Mouse (Mus musculus) limb, embryonic 11.5 days (tissue): ENCODE data around the gene Ldhc. TPM values are rescaled to one million over a fixed set of nuclear protein-coding genes. Genes with fewer than 3 reads are reported as not detected.

Experiments used
- ATAC-seq: fragments of 200-750 bp; cut with Nextera tagmentation; 2 replicates; pipeline ENCODE4 v1.8.0; 2017; ENCODE audit warnings: low read depth; ENCODE audit not compliant: insufficient number of reproducible peaks, low FRiP score, low TSS enrichment
- DNase-seq: peaks from one replicate; pipeline ENCODE4 v3.0.0-alpha.2; 2015; ENCODE audit warnings: low spot score
- H3K27ac ChIP-seq: fragments of 300-500 bp; sonication (generic); replicated peaks from 2 replicates; pipeline ENCODE4 v1.5.1; 2014; ENCODE audit warnings: low read depth, mild to moderate bottlenecking, low read length
- H3K27me3 ChIP-seq: fragments of 300-500 bp; sonication (generic); 2 replicates; pipeline ENCODE4 v1.6.1; 2014; ENCODE audit warnings: mild to moderate bottlenecking, low read length, mixed read lengths; ENCODE audit not compliant: control insufficient read depth, insufficient read depth
- H3K36me3 ChIP-seq: fragments of 300-500 bp; sonication (generic); 2 replicates; pipeline ENCODE4 v1.6.1; 2014; ENCODE audit warnings: mild to moderate bottlenecking, low read length, moderate library complexity, mixed read lengths; ENCODE audit not compliant: control insufficient read depth, insufficient read depth
- H3K4me1 ChIP-seq: fragments of 300-500 bp; sonication (generic); 2 replicates; pipeline ENCODE4 v1.6.1; 2014; ENCODE audit warnings: low read length, mixed read lengths; ENCODE audit not compliant: control insufficient read depth, insufficient read depth
- H3K4me2 ChIP-seq: fragments of 300-500 bp; sonication (generic); 2 replicates; pipeline ENCODE4 v1.6.1; 2014; ENCODE audit warnings: low read depth, mild to moderate bottlenecking, moderate library complexity; ENCODE audit not compliant: severe bottlenecking
- H3K4me3 ChIP-seq: fragments of 300-500 bp; sonication (generic); 2 replicates; pipeline ENCODE4 v1.5.1; 2014; ENCODE audit warnings: low read depth, low read length
- H3K9ac ChIP-seq: fragments of 300-500 bp; sonication (generic); 2 replicates; pipeline ENCODE4 v1.6.1; 2014; ENCODE audit warnings: mild to moderate bottlenecking, low read length
- H3K9me3 ChIP-seq: fragments of 300-500 bp; sonication (generic); 2 replicates; pipeline ENCODE4 v1.6.1; 2016; ENCODE audit warnings: low read length; ENCODE audit not compliant: control insufficient read depth
- WGBS: fragments of 180-500 bp; shearing (Covaris S2); extraction: QIAGEN DNeasy Blood & Tissue Kit; methylation state at CpG from one replicate; pipeline ENCODE4 v1.1.7; 2014; 5-methylcytosine and 5-hydroxymethylcytosine counted together
- polyA plus RNA-seq: library from polyadenylated mRNA; unstranded; fragments of >200 nt; fragmentation: Nextera tagmentation; extraction: Ambion mirVana; gene quantifications from 2 replicates; pipeline ENCODE4 v1.2.1, GENCODE M21; 2014

Ldhc gene
- polyA plus RNA-seq, 1 experiment from 2014 or later: 0.19 TPM

GRCm38 (mm10) chr7:46846486-46847244, 14.3 kb upstream of the Ldhc start:
- peak overlapping the region; percentile 84 for H3K9ac ChIP-seq
- peak overlapping the region; percentile 85 for H3K27ac ChIP-seq
- WGBS: 2% methylated on average over 28 of the region's 28 CpGs
- H3K9me3 ChIP-seq: no peaks in the 10 kb centered on the region
- DNase-seq (peak; percentile 78), ATAC-seq (0 out of 2 replicates have a peak, but pooled peaks have one; percentile 33)
- peak overlapping the region; percentile 74 for H3K4me3 ChIP-seq
- peaks cover 27% of the 10 kb centered on the region for H3K36me3 ChIP-seq
- peaks cover 4% of the 10 kb centered on the region for H3K4me1 ChIP-seq
- no peaks in the 10 kb centered on the region for H3K27me3 ChIP-seq
- H3K4me2 ChIP-seq: peak overlapping the region; percentile 70

DNA sequence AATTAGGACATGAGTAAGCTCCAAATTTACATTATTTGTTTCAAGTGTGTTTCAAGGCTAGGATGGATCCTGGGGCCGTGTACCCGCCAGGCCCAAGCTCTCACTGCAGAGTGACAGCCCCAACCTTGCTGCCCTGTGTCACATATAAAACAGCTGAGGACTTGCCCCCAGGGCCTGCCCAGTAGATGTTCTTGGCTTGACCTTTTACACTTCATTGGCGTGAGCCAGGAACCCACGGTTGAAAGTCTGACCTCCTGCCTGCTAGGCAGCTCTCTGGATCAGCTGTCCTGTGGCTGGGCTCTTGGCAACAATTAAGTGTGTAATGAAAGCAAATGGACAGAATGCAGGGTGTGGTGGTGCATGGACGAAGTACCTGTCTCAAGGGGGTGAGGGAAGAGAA, 11.7 kb upstream of the Ldhc start:
- WGBS: 82% methylated on average over 5 of the region's 5 CpGs
- Histone ChIP-seq H3K27me3 (no peaks in the 10 kb centered on the region), H3K9me3 (no peaks in the 10 kb centered on the region)

DNA sequence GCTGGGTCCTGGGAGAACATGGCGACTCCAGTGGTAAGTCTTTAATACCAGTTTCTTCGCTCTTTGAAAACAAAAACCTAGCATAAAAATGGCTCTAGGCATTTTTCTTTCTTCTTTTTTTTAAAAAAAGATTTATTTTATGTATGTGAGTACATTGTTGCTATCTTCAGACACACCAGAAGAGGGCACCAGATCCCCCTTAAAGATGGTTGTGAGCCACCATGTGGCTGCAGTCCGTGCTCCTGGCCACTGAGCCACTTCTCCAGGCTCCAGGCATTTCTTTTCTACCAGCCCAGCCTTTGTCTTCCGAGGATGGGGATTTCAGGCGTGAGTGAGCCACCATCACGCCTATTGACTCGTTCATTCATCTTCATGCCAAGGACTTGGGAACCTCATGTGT, 10.0 kb upstream of the Ldhc start:
- ATAC-seq (no peak), DNase-seq (no peak)
- Histone ChIP-seq H3K9me3 (no peaks in the 10 kb centered on the region), H3K27ac (no peak overlapping the region), H3K4me2 (no peak overlapping the region), H3K36me3 (peaks cover 56% of the 10 kb centered on the region), H3K27me3 (no peaks in the 10 kb centered on the region), H3K9ac (no peak overlapping the region), H3K4me1 (no peaks in the 10 kb centered on the region), H3K4me3 (no peak overlapping the region)
- WGBS: 89% methylated on average over 7 of the region's 7 CpGs

More for the DNA sequence above, 11.7 kb upstream of the Ldhc start:
- peaks cover 46% of the 10 kb centered on the region for H3K36me3 ChIP-seq
- peaks cover 4% of the 10 kb centered on the region for H3K4me1 ChIP-seq
- H3K9ac ChIP-seq: no peak overlapping the region
- no peak for ATAC-seq
- H3K4me2 ChIP-seq: no peak overlapping the region
- no peak overlapping the region for H3K4me3 ChIP-seq
- H3K27ac ChIP-seq: no peak overlapping the region
- DNase-seq: no peak

GRCm38 (mm10) chr7:46852666-46853065, 8.3 kb upstream of the Ldhc start:
- Histone ChIP-seq H3K4me1 (no peaks in the 10 kb centered on the region), H3K4me3 (no peak overlapping the region), H3K4me2 (no peak overlapping the region), H3K9ac (no peak overlapping the region), H3K36me3 (peaks cover 55% of the 10 kb centered on the region), H3K27me3 (no peaks in the 10 kb centered on the region), H3K9me3 (no peaks in the 10 kb centered on the region), H3K27ac (no peak overlapping the region)
- DNase-seq (no peak), ATAC-seq (no peak)
- 86% methylated on average over 1 of the region's 1 CpGs for WGBS

- Histone ChIP-seq H3K27ac (no peak overlapping the region), H3K27me3 (no peaks in the 10 kb centered on the region), H3K9me3 (no peaks in the 10 kb centered on the region), H3K4me1 (no peaks in the 10 kb centered on the region), H3K9ac (no peak overlapping the region), H3K36me3 (peaks cover 53% of the 10 kb centered on the region), H3K4me2 (no peak overlapping the region), H3K4me3 (no peak overlapping the region)
- WGBS: 89% methylated on average over 9 of the region's 9 CpGs
- no peak for DNase-seq
- ATAC-seq: no peak
Measured at GRCm38 (mm10) chr7:46853365-46853764, 7.6 kb upstream of the Ldhc start.

- ATAC-seq: no peak
- WGBS: 72% methylated on average over 7 of the region's 7 CpGs
- Histone ChIP-seq H3K4me1 (no peaks in the 10 kb centered on the region), H3K9ac (no peak overlapping the region), H3K4me2 (no peak overlapping the region), H3K36me3 (peaks cover 36% of the 10 kb centered on the region), H3K27ac (no peak overlapping the region), H3K9me3 (no peaks in the 10 kb centered on the region), H3K4me3 (no peak overlapping the region), H3K27me3 (no peaks in the 10 kb centered on the region)
- DNase-seq: no peak
Measured at GRCm38 (mm10) chr7:46855866-46856560, 5.0 kb upstream of the Ldhc start.

GRCm38 (mm10) chr7:46857436-46857835, 3.6 kb upstream of the Ldhc start:
- Histone ChIP-seq H3K4me2 (no peak overlapping the region), H3K36me3 (peaks cover 23% of the 10 kb centered on the region), H3K27ac (no peak overlapping the region), H3K4me1 (no peaks in the 10 kb centered on the region), H3K27me3 (no peaks in the 10 kb centered on the region), H3K9me3 (no peaks in the 10 kb centered on the region), H3K4me3 (no peak overlapping the region), H3K9ac (no peak overlapping the region)
- ATAC-seq (no peak), DNase-seq (no peak)
- WGBS: 76% methylated on average over 9 of the region's 9 CpGs

DNA sequence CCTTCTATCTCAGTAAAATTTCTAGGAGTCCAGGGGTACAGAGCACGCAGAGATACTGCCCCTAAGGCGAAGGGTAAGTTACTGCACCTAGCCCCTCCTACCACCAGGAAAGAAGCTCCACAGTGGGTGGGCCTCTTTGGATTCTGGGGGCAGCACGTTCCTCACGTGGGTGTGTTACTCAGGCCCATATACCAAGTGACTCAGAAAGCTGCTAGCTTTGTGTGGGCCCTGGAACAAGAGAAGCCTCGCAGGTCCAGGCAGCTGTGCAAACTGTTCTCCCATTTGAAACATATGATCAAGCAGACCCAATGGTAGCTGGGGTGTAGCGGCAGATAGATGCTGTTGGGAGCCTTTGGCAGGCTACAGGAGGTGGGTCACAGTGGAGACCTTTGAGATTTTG, 2.0 kb upstream of the Ldhc start:
- ATAC-seq (no peak), DNase-seq (no peak)
- no peaks in the 10 kb centered on the region for H3K9me3 ChIP-seq
- no peak overlapping the region for H3K9ac ChIP-seq
- H3K4me1 ChIP-seq: no peaks in the 10 kb centered on the region
- peaks cover 13% of the 10 kb centered on the region for H3K36me3 ChIP-seq
- no peak overlapping the region for H3K4me3 ChIP-seq
- H3K4me2 ChIP-seq: no peak overlapping the region
- no peaks in the 10 kb centered on the region for H3K27me3 ChIP-seq
- H3K27ac ChIP-seq: no peak overlapping the region
- WGBS: 64% methylated on average over 6 of the region's 6 CpGs
